Mouse (Mus musculus) spleen, adult 2 months (tissue): ENCODE results near the gene Ptprk. TPM values are rescaled to one million over a fixed set of nuclear protein-coding genes. Genes with fewer than 3 reads are reported as not detected.
A peak's percentile ranks its signal among the peaks of the same experiment; 100 is the strongest.

ENCODE experiments used
- DNase-seq, 2 experiments: peaks; one replicate each; pipeline versions ENCODE4 v3.0.0 to v3.0.0-alpha.2; 2012 to 2021; ENCODE audit warnings: low spot score in 2 of 2, low read depth in 1 of 2
- H3K27ac ChIP-seq: fragments of 200-500 bp; 2 replicates; pipeline ENCODE4 v1.5.1; 2012; ENCODE audit warnings: low read length, inconsistent platforms; ENCODE audit not compliant: insufficient read depth
- H3K27me3 ChIP-seq: fragments of 200-500 bp; 2 replicates; pipeline ENCODE4 v1.6.1; 2012; ENCODE audit warnings: mild to moderate bottlenecking, moderate library complexity, low read length, inconsistent platforms; ENCODE audit not compliant: control insufficient read depth, insufficient read depth
- H3K36me3 ChIP-seq: fragments of 200-500 bp; 2 replicates; pipeline ENCODE4 v1.6.1; 2012; ENCODE audit warnings: mild to moderate bottlenecking, low read length, inconsistent platforms; ENCODE audit not compliant: control insufficient read depth, insufficient read depth
- H3K4me1 ChIP-seq: fragments of 200-500 bp; 2 replicates; pipeline ENCODE4 v1.6.1; 2011; ENCODE audit warnings: inconsistent platforms; ENCODE audit not compliant: control insufficient read depth, insufficient read depth, insufficient read length
- H3K4me3 ChIP-seq: fragments of 200-500 bp; 2 replicates; pipeline ENCODE4 v1.5.1; 2011; ENCODE audit warnings: mild to moderate bottlenecking, inconsistent platforms; ENCODE audit not compliant: insufficient read depth, insufficient read length; ENCODE audit errors: extremely low read depth
- CTCF ChIP-seq: fragments of 200-500 bp; IDR thresholded peaks from 2 replicates; pipeline ENCODE4 v1.5.1; 2011; ENCODE audit warnings: mild to moderate bottlenecking, inconsistent platforms; ENCODE audit not compliant: insufficient read depth, insufficient read length, insufficient replicate concordance; ENCODE audit errors: extremely low read depth
- POLR2A ChIP-seq: fragments of 200-500 bp; IDR thresholded peaks from 2 replicates; pipeline ENCODE4 v1.6.1; 2011; ENCODE audit warnings: low read depth, low read length, inconsistent platforms
- WGBS: fragments of 180-500 bp; shearing (Covaris S2); methylation state at CpG from one replicate; pipeline ENCODE4 v1.1.7; 2018; 5-methylcytosine and 5-hydroxymethylcytosine counted together
- polyA plus RNA-seq: library from polyadenylated mRNA; depleted of rRNA; stranded (reverse); fragments of >200 nt; gene quantifications from 2 replicates; pipeline ENCODE4 v1.2.3, GENCODE M21; 2012

The Ptprk gene
- polyA plus RNA-seq, 1 experiment, result 1.6 TPM

DNA sequence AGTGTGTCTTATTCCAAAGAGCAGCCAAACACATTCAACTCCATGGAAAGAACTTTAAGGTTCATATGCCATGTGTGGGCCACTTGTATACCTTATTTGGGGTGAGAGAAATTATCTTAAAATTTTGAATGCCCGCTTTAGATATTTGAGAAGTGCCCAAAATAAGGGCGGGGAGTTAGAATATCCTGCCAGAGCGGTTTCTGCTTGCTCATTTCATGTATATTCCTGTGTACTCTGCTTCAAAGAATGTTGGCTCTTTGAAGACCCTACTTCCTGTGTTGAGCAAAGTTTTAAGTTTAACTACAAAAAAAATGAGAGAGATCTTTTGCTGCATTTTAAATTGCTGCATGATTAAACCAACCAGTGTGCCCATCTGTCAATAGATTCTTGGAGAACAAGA lies 492.8 kb downstream of the Ptprk start:
- H3K27ac ChIP-seq, result peak overlapping the region; percentile 61; the same call in 1 of the 2 replicates
- TF ChIP-seq POLR2A (no peak), CTCF (no peak)
- no peaks in the 10 kb centered on the region for H3K36me3 ChIP-seq
- H3K4me1 ChIP-seq, result peaks cover 2% of the 10 kb centered on the region; the same call in 1 of the 2 replicates
- H3K4me3 ChIP-seq, result no peak overlapping the region
- DNase-seq, result peak in 1 of 2 experiments; percentile 34
- 65% methylated on average over 3 of the region's 3 CpGs for WGBS
- no peaks in the 10 kb centered on the region for H3K27me3 ChIP-seq

DNA sequence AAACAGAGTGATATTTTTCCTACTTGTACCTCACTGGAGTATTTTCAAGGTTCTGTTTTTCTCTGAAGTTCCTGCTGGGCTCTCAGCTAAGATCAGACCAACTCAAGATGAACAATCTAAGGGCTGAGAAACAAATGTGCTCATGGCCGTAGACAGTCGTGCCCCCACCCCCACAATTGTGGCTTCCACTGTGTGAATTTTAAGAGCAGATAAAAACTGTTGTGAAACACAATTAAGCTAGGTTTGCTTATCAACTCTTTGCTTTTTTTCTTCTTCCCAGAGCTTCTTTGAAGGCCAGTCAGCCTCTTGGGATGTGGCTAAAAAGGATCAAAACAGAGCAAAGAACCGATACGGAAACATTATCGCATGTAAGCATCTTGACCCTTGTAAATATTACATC lies 493.4 kb downstream of the Ptprk start:
- Histone ChIP-seq H3K4me3 (no peak overlapping the region), H3K27ac (peak overlapping the region; percentile 55), H3K36me3 (no peaks in the 10 kb centered on the region), H3K4me1 (peaks cover 2% of the 10 kb centered on the region; the same call in 1 of the 2 replicates), H3K27me3 (no peaks in the 10 kb centered on the region)
- no peak for DNase-seq
- WGBS, result 59% methylated on average over 5 of the region's 5 CpGs
- TF ChIP-seq POLR2A, result no peak
- TF ChIP-seq CTCF, result no peak

DNA sequence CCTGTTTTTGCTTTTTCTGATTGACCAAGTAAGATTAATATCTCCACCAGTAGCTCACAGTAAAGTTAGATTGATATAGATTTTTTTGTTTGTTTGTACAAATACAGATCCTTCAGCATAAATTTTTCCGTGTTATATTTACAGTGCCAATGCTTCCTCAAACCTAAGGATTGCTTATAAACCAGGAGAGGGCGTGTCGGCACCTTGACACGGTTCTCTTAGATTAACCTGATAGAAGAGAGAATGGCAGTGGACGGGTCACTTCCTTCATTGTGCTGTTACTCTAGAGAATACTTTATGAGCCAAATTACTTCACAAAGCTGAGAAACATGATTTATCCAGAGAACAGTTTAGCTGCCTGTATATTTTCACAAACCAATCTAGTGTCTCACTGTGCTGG lies 505.0 kb downstream of the Ptprk start:
- Histone ChIP-seq H3K36me3 (no peaks in the 10 kb centered on the region), H3K27ac (no peak overlapping the region), H3K27me3 (no peaks in the 10 kb centered on the region), H3K4me1 (no peaks in the 10 kb centered on the region), H3K4me3 (no peak overlapping the region)
- no peak for TF ChIP-seq POLR2A
- no peak for TF ChIP-seq CTCF
- no peak for DNase-seq
- WGBS, result 64% methylated on average over 5 of the region's 5 CpGs

DNA sequence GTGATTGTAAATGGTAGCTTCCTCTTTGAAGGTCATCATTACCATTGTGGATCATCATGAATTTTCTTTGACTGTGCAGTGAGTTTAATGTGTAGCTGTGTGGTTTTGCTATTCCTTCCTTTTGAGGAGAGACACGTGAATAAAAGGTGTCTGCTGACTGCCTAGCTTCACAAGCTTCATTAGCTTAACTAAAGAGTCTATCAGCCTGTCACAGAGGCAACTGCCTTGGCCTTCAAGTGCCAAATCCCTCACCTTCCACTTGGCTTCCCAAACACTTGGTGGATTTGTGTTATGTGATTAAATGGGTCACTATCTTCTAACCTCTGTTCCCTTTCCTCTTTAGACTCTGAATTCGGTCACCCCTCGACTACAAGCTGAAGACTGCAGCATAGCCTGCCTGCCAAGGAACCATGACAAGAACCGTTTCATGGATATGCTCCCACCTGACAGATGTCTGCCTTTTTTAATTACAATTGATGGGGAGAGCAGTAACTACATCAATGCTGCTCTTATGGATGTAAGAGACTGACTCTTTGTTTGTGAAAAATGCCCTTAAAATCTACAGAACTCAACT lies 512.0 kb downstream of the Ptprk start:
- Histone ChIP-seq H3K27me3 (no peaks in the 10 kb centered on the region), H3K27ac (no peak overlapping the region), H3K4me3 (no peak overlapping the region), H3K4me1 (0 out of 2 replicates have a peak, but pooled peaks cover 2% of the 10 kb centered on the region), H3K36me3 (no peaks in the 10 kb centered on the region)
- TF ChIP-seq CTCF (no peak), POLR2A (no peak)
- DNase-seq, result no peak
- whole genome bisulfite sequencing, result 68% methylated on average over 4 of the region's 4 CpGs

DNA sequence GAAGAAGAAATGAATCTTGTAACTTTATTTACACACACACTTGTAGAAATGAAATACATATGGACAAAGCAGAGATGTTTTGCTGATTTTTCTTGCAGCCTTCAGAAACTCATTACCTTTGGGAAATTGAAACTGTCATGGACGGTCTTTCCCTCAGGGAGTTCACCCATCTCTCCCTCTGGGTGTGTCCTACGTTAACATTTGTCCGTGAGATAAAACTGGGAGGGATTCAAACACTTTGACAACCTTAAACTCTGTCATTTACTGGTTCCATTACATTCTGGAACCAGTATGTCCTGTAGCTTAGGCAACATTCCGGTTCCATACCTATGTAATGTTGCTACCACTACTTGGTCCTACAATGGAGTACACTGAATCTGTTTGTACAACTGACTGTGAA lies 513.8 kb downstream of the Ptprk start:
- Histone ChIP-seq H3K36me3 (no peaks in the 10 kb centered on the region), H3K27me3 (no peaks in the 10 kb centered on the region), H3K4me3 (no peak overlapping the region), H3K4me1 (peaks cover 2% of the 10 kb centered on the region; the same call in 1 of the 2 replicates), H3K27ac (no peak overlapping the region)
- no peak for DNase-seq
- 89% methylated on average over 4 of the region's 4 CpGs for WGBS
- TF ChIP-seq POLR2A, result no peak
- no peak for TF ChIP-seq CTCF

DNA sequence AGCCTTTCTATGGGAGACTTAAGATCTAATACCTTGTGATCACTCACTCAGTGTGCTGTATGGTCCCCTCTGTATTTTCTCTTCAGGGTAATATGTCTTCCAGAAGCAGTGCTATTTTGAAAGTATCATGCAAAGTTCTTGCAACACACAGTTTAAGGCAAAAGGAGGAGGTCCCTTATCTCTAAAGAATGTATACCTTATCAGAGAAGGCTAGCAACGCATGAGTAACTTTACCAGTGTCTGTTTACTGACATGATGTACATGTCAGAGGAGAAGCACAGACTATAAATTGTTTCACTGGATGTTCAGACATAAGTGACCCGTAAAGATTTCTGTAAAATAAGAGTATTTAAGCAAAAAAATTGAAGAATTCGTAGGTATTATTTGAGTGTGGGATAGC lies 516.2 kb downstream of the Ptprk start:
- no peak for DNase-seq
- Histone ChIP-seq H3K4me1 (peaks cover 8% of the 10 kb centered on the region), H3K27me3 (no peaks in the 10 kb centered on the region), H3K4me3 (no peak overlapping the region), H3K27ac (no peak overlapping the region), H3K36me3 (no peaks in the 10 kb centered on the region)
- 81% methylated on average over 3 of the region's 3 CpGs for WGBS
- TF ChIP-seq CTCF (no peak), POLR2A (no peak)

DNA sequence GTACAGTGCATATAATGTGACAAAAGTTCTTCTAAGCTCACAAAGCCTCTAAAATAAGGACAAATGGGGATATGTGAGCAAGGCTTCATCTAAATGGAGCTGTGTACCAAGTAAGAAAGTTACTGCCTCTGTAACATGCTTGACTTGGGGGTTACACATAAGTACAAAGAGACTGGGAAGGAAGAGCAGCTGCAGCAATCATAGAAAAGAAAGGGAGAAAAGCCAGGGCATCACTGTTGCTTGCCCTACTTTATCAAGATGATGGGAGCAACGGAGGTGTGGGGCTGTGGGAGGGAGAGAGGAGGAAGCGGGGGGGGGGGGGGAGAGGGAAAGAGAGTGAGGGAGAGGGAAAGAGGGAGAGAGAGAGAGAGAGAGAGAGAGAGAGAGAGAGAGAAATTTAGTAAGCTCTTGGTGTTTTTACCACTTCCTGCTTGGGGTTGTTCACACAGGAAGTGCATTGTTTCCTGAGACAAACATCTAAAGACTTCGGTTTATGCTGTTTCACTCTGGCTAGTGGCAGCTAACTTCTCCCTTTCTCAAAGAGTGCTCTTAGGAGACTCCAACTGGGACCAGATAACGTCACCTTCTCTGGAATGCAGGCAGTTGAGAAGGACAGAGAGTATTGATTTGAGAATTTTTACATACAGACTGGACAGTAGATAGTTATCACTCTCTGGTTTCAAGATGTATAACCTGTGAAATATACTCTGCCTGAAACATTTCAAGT lies 519.1 kb downstream of the Ptprk start:
- WGBS, result 8% methylated on average over 4 of the region's 4 CpGs
- no peaks in the 10 kb centered on the region for H3K27me3 ChIP-seq
- no peaks in the 10 kb centered on the region for H3K36me3 ChIP-seq
- peak; percentile 5 to 58 for DNase-seq
- H3K4me3 ChIP-seq, result no peak overlapping the region
- H3K27ac ChIP-seq, result peak overlapping the region; percentile 43; the same call in 1 of the 2 replicates
- peaks cover 8% of the 10 kb centered on the region for H3K4me1 ChIP-seq
- TF ChIP-seq POLR2A, result no peak
- no peak for TF ChIP-seq CTCF
